Mouse (Mus musculus) MEL (cell line): Measurements from ENCODE around the gene Gm9508. TPM values are rescaled to one million over a fixed set of nuclear protein-coding genes. Genes with fewer than 3 reads are reported as not detected.

Experiments
- DNase-seq: peaks from one replicate; pipeline ENCODE4 v3.0.0; 2011; ENCODE audit warnings: low read depth, low spot score
- H3K27ac ChIP-seq: 2 replicates; pipeline ENCODE4 v1.5.1; 2012; ENCODE audit warnings: low read depth, mild to moderate bottlenecking, control low read depth, low read length, moderate library complexity; ENCODE audit not compliant: control insufficient read depth
- H3K27me3 ChIP-seq, 2 experiments: fragments of 150-350 bp in 1 of 2; sonication (generic) in 1 of 2; 2 replicates each; pipeline ENCODE4 v1.6.1; 2012; ENCODE audit warnings: low read length in 2 of 2, mild to moderate bottlenecking in 2 of 2, improper control_type of control experiment in 1 of 2, moderate library complexity in 1 of 2; ENCODE audit not compliant: insufficient read depth in 2 of 2, control insufficient read depth in 1 of 2
- H3K36me3 ChIP-seq, 2 experiments: 2 replicates each; pipeline ENCODE4 v1.6.1; 2012 to 2014; ENCODE audit warnings: low read length in 2 of 2, improper control_type of control experiment in 1 of 2, inconsistent platforms in 1 of 2, mild to moderate bottlenecking in 1 of 2; ENCODE audit not compliant: insufficient read depth in 2 of 2, control insufficient read depth in 1 of 2
- H3K4me1 ChIP-seq, 2 experiments: fragments of 150-350 bp in 1 of 2; sonication (generic) in 1 of 2; 2 replicates each; pipeline ENCODE4 v1.6.1; 2012; ENCODE audit warnings: low read length in 2 of 2, improper control_type of control experiment in 1 of 2, mild to moderate bottlenecking in 1 of 2; ENCODE audit not compliant: insufficient read depth in 2 of 2, control insufficient read depth in 1 of 2
- H3K4me3 ChIP-seq, 2 experiments: fragments of 150-350 bp in 1 of 2; sonication (generic) in 1 of 2; 2 replicates each; pipeline ENCODE4 v1.5.1; 2012; ENCODE audit warnings: low read depth in 2 of 2, low read length in 2 of 2, mild to moderate bottlenecking in 2 of 2, moderate library complexity in 2 of 2, control low read depth in 1 of 2, improper control_type of control experiment in 1 of 2; ENCODE audit not compliant: control insufficient read depth in 1 of 2, insufficient read depth in 1 of 2
- H3K79me2 ChIP-seq: 2 replicates; pipeline ENCODE4 v1.6.1; 2012; ENCODE audit warnings: mild to moderate bottlenecking, low read length, moderate library complexity; ENCODE audit not compliant: control insufficient read depth, poor library complexity, insufficient read depth
- H3K9ac ChIP-seq: 2 replicates; pipeline ENCODE4 v1.6.1; 2012; ENCODE audit warnings: low read depth, mild to moderate bottlenecking, control low read depth, low read length, moderate library complexity; ENCODE audit not compliant: control insufficient read depth, poor library complexity, severe bottlenecking
- H3K9me3 ChIP-seq: fragments of 150-350 bp; sonication (generic); replicated peaks from 2 replicates; pipeline ENCODE4 v1.6.1; 2012; ENCODE audit warnings: mild to moderate bottlenecking, low read length, improper control_type of control experiment, moderate library complexity; ENCODE audit not compliant: insufficient read depth
- CTCF ChIP-seq, 3 experiments: IDR thresholded peaks in 2 of 3; conservative IDR thresholded peaks in 1 of 3; 2 replicates each; pipeline ENCODE4 v1.5.1; 2011 to 2012; ENCODE audit warnings: low read length in 3 of 3, low read depth in 2 of 3, mild to moderate bottlenecking in 2 of 3, improper control_type of control experiment in 1 of 3, inconsistent platforms in 1 of 3, mixed read lengths in 1 of 3, moderate library complexity in 1 of 3; ENCODE audit not compliant: control insufficient read depth in 1 of 3, insufficient read depth in 1 of 3, poor library complexity in 1 of 3, severe bottlenecking in 1 of 3
- ELF1 ChIP-seq: IDR thresholded peaks from 2 replicates; pipeline ENCODE4 v1.6.1; 2014; ENCODE audit warnings: low read depth, mild to moderate bottlenecking, inconsistent platforms, low read length, improper control_type of control experiment, moderate library complexity
- EP300 ChIP-seq, 2 experiments: IDR thresholded peaks; 2 replicates each; pipeline ENCODE4 v1.6.1; 2011; ENCODE audit warnings: improper control_type of control experiment in 2 of 2, low read length in 2 of 2, low read depth in 1 of 2, mild to moderate bottlenecking in 1 of 2
- ETS1 ChIP-seq: IDR thresholded peaks from 2 replicates; pipeline ENCODE4 v1.6.1; 2012; ENCODE audit warnings: low read depth, mild to moderate bottlenecking, inconsistent platforms, low read length, improper control_type of control experiment, moderate library complexity
- KAT2A ChIP-seq: conservative IDR thresholded peaks from 2 replicates; pipeline ENCODE4 v1.6.1; 2012; ENCODE audit warnings: low read depth, low read length, improper control_type of control experiment, inconsistent platforms
- MAFK ChIP-seq: IDR thresholded peaks from 2 replicates; pipeline ENCODE4 v1.6.1; 2011; ENCODE audit warnings: low read depth, mild to moderate bottlenecking, low read length, improper control_type of control experiment, borderline replicate concordance
- MAX ChIP-seq: IDR thresholded peaks from 2 replicates; pipeline ENCODE4 v1.6.1; 2011; ENCODE audit warnings: low read length, improper control_type of control experiment
- MAZ ChIP-seq: IDR thresholded peaks from 2 replicates; pipeline ENCODE4 v1.6.1; 2012; ENCODE audit warnings: low read depth, mild to moderate bottlenecking, inconsistent platforms, low read length, improper control_type of control experiment
- NELFE ChIP-seq: IDR thresholded peaks from 2 replicates; pipeline ENCODE4 v1.6.1; 2011; ENCODE audit warnings: low read depth, low read length, improper control_type of control experiment
- RAD21 ChIP-seq: IDR thresholded peaks from 2 replicates; pipeline ENCODE4 v1.6.1; 2011; ENCODE audit warnings: mild to moderate bottlenecking, low read depth, low read length, improper control_type of control experiment
- RCOR1 ChIP-seq: IDR thresholded peaks from 2 replicates; pipeline ENCODE4 v1.6.1; 2012; ENCODE audit warnings: low read depth, mild to moderate bottlenecking, inconsistent platforms, low read length, improper control_type of control experiment
- SMC3 ChIP-seq: IDR thresholded peaks from 2 replicates; pipeline ENCODE4 v1.6.1; 2011; ENCODE audit warnings: low read depth, low read length, improper control_type of control experiment
- TCF12 ChIP-seq: IDR thresholded peaks from 2 replicates; pipeline ENCODE4 v1.6.1; 2014; ENCODE audit warnings: low read depth, mild to moderate bottlenecking, inconsistent platforms, low read length, improper control_type of control experiment, moderate library complexity
- UBTF ChIP-seq: IDR thresholded peaks from 2 replicates; pipeline ENCODE4 v1.6.1; 2012; ENCODE audit warnings: low read depth, mild to moderate bottlenecking, inconsistent platforms, low read length, improper control_type of control experiment, moderate library complexity, borderline replicate concordance; ENCODE audit not compliant: insufficient read depth
- ZMIZ1 ChIP-seq: IDR thresholded peaks from 2 replicates; pipeline ENCODE4 v1.6.1; 2012; ENCODE audit warnings: low read depth, mild to moderate bottlenecking, inconsistent platforms, low read length, improper control_type of control experiment, moderate library complexity
- ZNF384 ChIP-seq: IDR thresholded peaks from 2 replicates; pipeline ENCODE4 v1.6.1; 2012; ENCODE audit warnings: low read depth, mild to moderate bottlenecking, inconsistent platforms, low read length, improper control_type of control experiment
- polyA plus RNA-seq, 2 experiments: library from polyadenylated mRNA; stranded (reverse) in 1 of 2; unstranded in 1 of 2; fragments of >175 nt in 1 of 2; fragments of >200 nt in 1 of 2; gene quantifications; 2 replicates each; pipeline versions ENCODE4 v1.2.1 to v1.2.4; 2012; ENCODE audit warnings: low replicate concordance in 2 of 2, low read depth in 1 of 2; ENCODE audit not compliant: insufficient read length in 2 of 2, insufficient read depth in 1 of 2, missing spikeins in 1 of 2
- total RNA-seq: library from RNA; depleted of rRNA; stranded (reverse); fragments of 300-350 nt; gene quantifications from 2 replicates; pipeline ENCODE4 v1.2.3, GENCODE M21; 2012

Gene Gm9508
- total and polyA plus RNA-seq, 3 experiments: not detected

GRCm38 (mm10) chr10:77738929-77739328 is 41.9 kb upstream of the Gm9508 start:
- no peaks in the 10 kb centered on the region for H3K9me3 ChIP-seq
- no peaks in the 10 kb centered on the region for H3K36me3 ChIP-seq
- H3K4me3 ChIP-seq: no peak overlapping the region
- no peak overlapping the region for H3K27ac ChIP-seq
- no peak for TF ChIP-seq ZNF384
- no peak for TF ChIP-seq ETS1
- no peak for TF ChIP-seq EP300 (IDR thresholded peaks at IDR 0.05; ENCODE audit: low read depth in 1 of 2, low read length in 2 of 2)
- no peak for TF ChIP-seq MAFK
- no peak for TF ChIP-seq SMC3
- TF ChIP-seq TCF12: no peak
- no peak for TF ChIP-seq KAT2A
- no peak for TF ChIP-seq RAD21
- TF ChIP-seq ZMIZ1: no peak
- no peak for TF ChIP-seq UBTF
- TF ChIP-seq MAX: no peak
- TF ChIP-seq NELFE: no peak
- TF ChIP-seq MAZ: no peak
- no peak for TF ChIP-seq RCOR1
- no peak for TF ChIP-seq CTCF (IDR thresholded peaks at IDR 0.05 in 2 of 3, conservative IDR thresholded peaks at IDR 0.05 in 1 of 3; ENCODE audit: control insufficient read depth in 1 of 3, insufficient read depth in 1 of 3, low read depth in 2 of 3, low read length in 3 of 3, poor library complexity in 1 of 3, severe bottlenecking in 1 of 3)
- no peaks in the 10 kb centered on the region for H3K4me1 ChIP-seq
- peaks cover 4 to 10% of the 10 kb centered on the region in 2 experiments for H3K27me3 ChIP-seq
- H3K9ac ChIP-seq: no peak overlapping the region
- no peak for DNase-seq
- H3K79me2 ChIP-seq: no peaks in the 10 kb centered on the region

GRCm38 (mm10) chr10:77735928-77736327 is 38.9 kb upstream of the Gm9508 start:
- Histone ChIP-seq H3K9ac (no peak overlapping the region), H3K4me3 (no peak overlapping the region)
- TF ChIP-seq ELF1 (no peak), CTCF (IDR thresholded peaks at IDR 0.05 in 2 of 3, conservative IDR thresholded peaks at IDR 0.05 in 1 of 3; ENCODE audit: control insufficient read depth in 1 of 3, insufficient read depth in 1 of 3, low read depth in 2 of 3, low read length in 3 of 3, poor library complexity in 1 of 3, severe bottlenecking in 1 of 3) (no peak)
- TF ChIP-seq, all 39 proteins: peak for 0
- H3K36me3 ChIP-seq: no peaks in the 10 kb centered on the region
- peaks cover 5 to 12% of the 10 kb centered on the region in 2 experiments for H3K27me3 ChIP-seq
- H3K27ac ChIP-seq: no peak overlapping the region
- H3K79me2 ChIP-seq: no peaks in the 10 kb centered on the region
- DNase-seq: no peak
- H3K4me1 ChIP-seq: no peaks in the 10 kb centered on the region
- H3K9me3 ChIP-seq: no peaks in the 10 kb centered on the region
